Mouse (Mus musculus) gastrocnemius, postnatal 25 days (tissue): ENCODE measurements around the gene Traf5. TPM values are rescaled to one million over a fixed set of nuclear protein-coding genes. Genes with fewer than 3 reads are reported as not detected.

Experiments used
- DNase-seq: peaks from one replicate; pipeline ENCODE4 v3.0.0; 2022
- total RNA-seq, 2 experiments: library from RNA; stranded (reverse); gene quantifications; 1 replicate in 1 of 2; 2 replicates in 1 of 2; pipeline ENCODE4 v1.2.3; 2021

The Traf5 gene
- total RNA-seq, 2 experiments from 2014 or later: 2.3 to 3.1 TPM

- no peak for DNase-seq
Observed at GRCm38 (mm10) chr1:192063209-192063946, 29.0 kb downstream of the Traf5 start.

GRCm38 (mm10) chr1:192062682-192063081 is 29.7 kb downstream of the Traf5 start:
- DNase-seq: no peak

GRCm38 (mm10) chr1:192061666-192062306 is 30.6 kb downstream of the Traf5 start:
- peak; percentile 73 for DNase-seq

GRCm38 (mm10) chr1:192058911-192059310 is 33.4 kb downstream of the Traf5 start:
- no peak for DNase-seq

GRCm38 (mm10) chr1:192053726-192054125 is 38.6 kb downstream of the Traf5 start:
- DNase-seq: no peak

GRCm38 (mm10) chr1:192052986-192053385 is 39.4 kb downstream of the Traf5 start:
- no peak for DNase-seq

GRCm38 (mm10) chr1:192052461-192052860 is 39.9 kb downstream of the Traf5 start:
- DNase-seq: no peak

GRCm38 (mm10) chr1:191999022-191999421 is 93.3 kb downstream of the Traf5 start:
- no peak for DNase-seq

GRCm38 (mm10) chr1:191996621-191997185 is 95.7 kb downstream of the Traf5 start:
- no peak for DNase-seq

- no peak for DNase-seq
Observed at GRCm38 (mm10) chr1:191995916-191996315, 96.4 kb downstream of the Traf5 start.

- no peak for DNase-seq
Observed at GRCm38 (mm10) chr1:191995488-191995887, 96.9 kb downstream of the Traf5 start.

GRCm38 (mm10) chr1:191994476-191994875 is 97.9 kb downstream of the Traf5 start:
- DNase-seq: no peak

GRCm38 (mm10) chr1:191992040-191992780 is 100.1 kb downstream of the Traf5 start:
- no peak for DNase-seq

- DNase-seq: peak; percentile 94
Observed at GRCm38 (mm10) chr1:191989994-191990393, 102.4 kb downstream of the Traf5 start.

- DNase-seq: no peak
Observed at GRCm38 (mm10) chr1:191989060-191989459, 103.3 kb downstream of the Traf5 start.

GRCm38 (mm10) chr1:191988646-191989045 is 103.7 kb downstream of the Traf5 start:
- no peak for DNase-seq

- DNase-seq: no peak
Observed at GRCm38 (mm10) chr1:191987481-191987769, 104.9 kb downstream of the Traf5 start.

- no peak for DNase-seq
Observed at GRCm38 (mm10) chr1:191986674-191987480, 105.5 kb downstream of the Traf5 start.

- DNase-seq: no peak
Observed at GRCm38 (mm10) chr1:191981426-191982102, 110.8 kb downstream of the Traf5 start.

GRCm38 (mm10) chr1:191977187-191977586 is 115.2 kb downstream of the Traf5 start, which contains the start of gene Rd3:
Rd3 (plus strand) TSS chr1:191977370.
- no peak for DNase-seq
